Mouse (Mus musculus) cerebellum, adult 2 months (tissue): Measurements from ENCODE around the gene Creb3. TPM values are rescaled to one million over a fixed set of nuclear protein-coding genes. Genes with fewer than 3 reads are reported as not detected.

Experiments
- DNase-seq, 2 experiments: peaks; one replicate each; pipeline ENCODE4 v3.0.0; 2021
- H3K27ac ChIP-seq: fragments of 200-500 bp; 2 replicates; pipeline ENCODE4 v1.5.1; 2012; ENCODE audit warnings: low read length, control low read depth, inconsistent platforms; ENCODE audit not compliant: insufficient read depth
- H3K27me3 ChIP-seq: fragments of 200-500 bp; 2 replicates; pipeline ENCODE4 v1.6.1; 2012; ENCODE audit warnings: inconsistent platforms, mild to moderate bottlenecking, low read length, moderate library complexity; ENCODE audit not compliant: control insufficient read depth, insufficient read depth
- H3K4me1 ChIP-seq: fragments of 200-500 bp; 2 replicates; pipeline ENCODE4 v1.6.1; 2011; ENCODE audit warnings: low read length; ENCODE audit not compliant: control insufficient read depth, insufficient read depth
- H3K4me3 ChIP-seq: fragments of 200-500 bp; replicated peaks from 2 replicates; pipeline ENCODE3; 2011; ENCODE audit warnings: mild to moderate bottlenecking, low read depth, low read length, control low read depth; ENCODE audit not compliant: insufficient read depth
- CTCF ChIP-seq: fragments of 200-500 bp; IDR thresholded peaks from 2 replicates; pipeline ENCODE4 v1.5.1; 2011; ENCODE audit warnings: low read depth, mild to moderate bottlenecking, control low read depth, low read length, moderate library complexity, borderline replicate concordance; ENCODE audit not compliant: insufficient read depth
- POLR2A ChIP-seq: fragments of 200-500 bp; IDR thresholded peaks from 2 replicates; pipeline ENCODE4 v1.6.1; 2011; ENCODE audit warnings: low read length, control low read depth, borderline replicate concordance; ENCODE audit not compliant: insufficient read depth
- WGBS: fragments of 180-500 bp; shearing (Covaris S2); methylation state at CpG from one replicate; pipeline ENCODE4 v1.1.7; 2018; 5-methylcytosine and 5-hydroxymethylcytosine counted together
- polyA plus RNA-seq: library from polyadenylated mRNA; depleted of rRNA; stranded (reverse); fragments of >200 nt; gene quantifications from 2 replicates; pipeline ENCODE4 v1.2.3, GENCODE M21; 2012

The Creb3 gene
- polyA plus RNA-seq, 1 experiment, result 71.2 TPM

DNA sequence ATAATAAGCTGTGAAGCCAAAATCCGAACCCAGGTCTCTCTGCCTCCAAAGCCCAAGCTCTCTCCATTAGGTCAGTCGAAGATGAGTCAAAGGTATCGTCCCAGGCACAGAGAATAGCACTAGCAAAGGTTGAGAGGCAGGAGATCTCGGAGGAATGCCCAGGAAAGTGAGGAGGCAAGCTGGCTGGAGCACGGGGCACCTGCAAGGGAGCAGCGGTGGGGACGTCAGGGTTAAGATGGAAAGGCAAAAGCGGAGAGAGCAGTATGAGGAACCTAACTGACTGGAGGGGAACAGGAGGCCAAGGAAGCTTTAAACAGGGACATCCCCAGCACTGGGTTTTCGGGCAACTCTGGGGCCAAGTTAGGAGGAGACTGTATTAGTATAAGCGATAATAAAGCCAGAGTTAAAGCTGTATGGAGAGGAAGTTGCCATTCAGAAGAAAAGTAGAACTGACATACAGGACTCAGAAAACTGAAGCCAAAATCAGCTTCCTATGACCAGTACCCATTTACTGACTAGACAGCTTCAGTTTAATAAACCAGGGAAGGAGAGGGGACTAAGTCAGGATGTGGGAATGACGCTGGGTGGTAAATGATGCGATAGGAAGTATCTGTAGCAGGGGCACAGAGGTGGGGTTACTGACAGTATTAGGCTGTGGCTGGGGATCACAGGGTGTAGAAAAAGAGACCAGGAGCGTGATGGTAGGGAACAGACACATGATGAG lies 2.5 kb upstream of the Creb3 start:
- no peak overlapping the region for H3K4me3 ChIP-seq
- TF ChIP-seq CTCF, result no peak
- no peak for DNase-seq
- H3K27me3 ChIP-seq, result no peaks in the 10 kb centered on the region
- no peak overlapping the region for H3K27ac ChIP-seq
- WGBS, result 84% methylated on average over 13 of the region's 13 CpGs
- peaks cover 19% of the 10 kb centered on the region; the same call in 1 of the 2 replicates for H3K4me1 ChIP-seq

DNA sequence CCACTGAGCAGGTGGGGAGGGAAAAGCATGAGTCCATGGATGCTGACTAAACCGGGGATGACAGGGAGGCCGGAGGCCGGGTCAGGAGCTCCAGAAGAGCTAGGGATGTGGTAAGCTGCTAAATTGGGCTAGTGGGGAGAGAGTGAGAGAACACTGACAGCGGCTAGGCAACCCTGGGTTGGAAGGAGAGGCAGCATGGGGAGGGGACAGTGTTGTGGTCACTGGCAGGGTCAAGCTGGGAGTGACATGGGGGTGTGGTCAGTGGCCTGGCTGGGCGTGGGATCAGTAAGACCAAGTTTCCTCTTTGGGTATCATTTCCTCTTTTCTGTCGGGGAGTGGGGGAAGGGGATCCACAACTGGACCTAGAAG lies 1.9 kb upstream of the Creb3 start:
- Histone ChIP-seq H3K4me3 (no peak overlapping the region), H3K4me1 (peaks cover 19% of the 10 kb centered on the region; the same call in 1 of the 2 replicates), H3K27me3 (no peaks in the 10 kb centered on the region), H3K27ac (no peak overlapping the region)
- TF ChIP-seq CTCF, result no peak
- TF ChIP-seq POLR2A, result no peak
- no peak for DNase-seq
- 61% methylated on average over 6 of the region's 6 CpGs for WGBS

DNA sequence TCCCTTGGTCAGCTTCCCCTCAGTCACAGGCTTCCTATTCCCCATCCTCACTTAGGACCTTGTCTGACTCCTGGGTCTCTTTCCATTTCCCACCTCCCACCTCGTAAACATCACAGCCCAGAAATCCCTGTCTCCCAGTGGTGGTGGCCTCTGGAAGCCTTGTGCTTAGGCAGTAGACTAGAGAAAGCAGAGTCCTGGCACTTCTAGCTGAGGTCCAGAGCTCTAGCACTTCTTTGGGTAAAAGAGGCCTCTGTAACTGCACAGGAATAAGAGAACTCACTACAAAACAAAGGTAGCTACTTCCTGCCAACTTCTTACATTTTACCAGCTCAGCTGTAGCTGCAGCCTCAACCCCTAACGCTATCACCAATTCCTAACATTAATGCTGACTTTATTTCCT lies 1.2 kb upstream of the Creb3 start:
- H3K27me3 ChIP-seq, result no peaks in the 10 kb centered on the region
- DNase-seq, result no peak
- peak overlapping the region; percentile 37 for H3K4me3 ChIP-seq
- 33% methylated on average over 2 of the region's 2 CpGs for WGBS
- TF ChIP-seq CTCF, result no peak
- TF ChIP-seq POLR2A, result no peak
- H3K4me1 ChIP-seq, result peaks cover 19% of the 10 kb centered on the region
- no peak overlapping the region for H3K27ac ChIP-seq

DNA sequence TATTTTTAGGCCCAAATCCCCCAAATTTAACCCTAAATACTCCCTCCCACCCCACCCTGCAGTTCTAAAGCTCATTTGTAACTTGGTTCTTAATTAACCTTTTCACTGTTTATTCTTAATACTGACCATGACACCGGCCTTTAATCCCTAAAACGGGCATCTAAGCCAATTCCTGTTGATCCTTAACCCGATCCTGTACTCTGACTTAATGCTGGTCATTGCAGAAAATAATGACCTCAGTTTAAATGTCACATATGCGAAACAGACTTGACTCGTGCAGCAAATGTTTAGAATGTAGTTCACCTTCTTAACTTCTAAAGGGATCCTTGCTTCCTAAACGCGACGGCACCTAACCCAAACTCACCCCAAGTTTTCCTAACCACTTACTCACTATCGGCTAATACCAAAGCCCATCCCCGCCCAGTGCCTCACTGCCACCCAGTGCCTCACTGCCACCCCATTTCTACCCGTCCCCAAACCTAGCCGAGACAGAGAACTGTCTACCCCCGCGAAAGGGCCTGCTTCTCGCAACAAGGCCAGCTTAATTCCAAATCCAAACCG lies 616 bp upstream of the Creb3 start:
- Histone ChIP-seq H3K4me1 (peaks cover 19% of the 10 kb centered on the region), H3K4me3 (peak overlapping the region; percentile 86), H3K27ac (peak overlapping the region; percentile 77), H3K27me3 (no peaks in the 10 kb centered on the region)
- no peak for DNase-seq
- no peak for TF ChIP-seq CTCF
- TF ChIP-seq POLR2A, result no peak
- 2% methylated on average over 16 of the region's 16 CpGs for WGBS

DNA sequence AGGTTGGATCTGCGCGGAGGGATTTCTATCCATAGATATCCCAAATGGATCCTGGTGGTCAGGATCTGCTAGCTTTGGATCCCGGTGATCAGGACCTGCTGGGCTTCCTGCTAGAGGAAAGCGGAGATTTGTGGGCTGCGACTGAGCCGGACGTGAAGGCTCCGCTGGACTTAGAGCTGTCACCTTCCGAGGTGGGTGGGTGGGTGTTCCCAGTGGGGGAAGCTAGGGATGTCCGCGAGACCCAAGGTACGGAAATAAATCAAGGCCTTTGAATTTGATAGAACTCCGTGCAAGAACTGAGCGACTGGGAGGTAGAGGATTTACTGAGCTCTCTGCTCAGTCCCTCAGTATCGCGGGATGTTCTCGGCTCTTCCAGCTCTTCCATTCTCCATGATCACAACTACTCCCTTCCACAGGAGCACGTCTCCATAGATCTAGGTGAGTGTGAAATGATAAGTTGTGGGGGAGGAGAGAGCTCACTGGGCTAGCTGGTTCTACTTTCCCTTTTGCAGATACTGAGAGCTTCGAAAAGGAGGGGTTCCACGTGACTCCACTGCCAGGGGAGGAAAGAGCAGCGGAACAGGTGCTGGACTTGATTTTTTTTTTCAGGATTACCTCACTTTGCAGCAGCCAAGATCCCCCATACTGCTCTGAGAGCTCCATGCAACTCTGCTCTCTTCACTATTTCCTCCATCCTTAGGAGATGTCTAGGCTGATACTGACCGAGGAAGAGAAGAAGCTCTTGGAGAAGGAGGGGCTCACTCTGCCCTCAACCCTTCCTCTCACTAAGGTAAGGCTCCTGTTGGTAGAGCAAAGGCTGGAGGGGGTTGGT lies 853 bp downstream of the Creb3 start:
- WGBS, result 3% methylated on average over 22 of the region's 22 CpGs
- Histone ChIP-seq H3K4me3 (peak overlapping the region; percentile 86), H3K4me1 (peaks cover 19% of the 10 kb centered on the region), H3K27ac (peak overlapping the region; percentile 33; the same call in 1 of the 2 replicates), H3K27me3 (no peaks in the 10 kb centered on the region)
- TF ChIP-seq POLR2A (no peak), CTCF (no peak)
- DNase-seq, result no peak

DNA sequence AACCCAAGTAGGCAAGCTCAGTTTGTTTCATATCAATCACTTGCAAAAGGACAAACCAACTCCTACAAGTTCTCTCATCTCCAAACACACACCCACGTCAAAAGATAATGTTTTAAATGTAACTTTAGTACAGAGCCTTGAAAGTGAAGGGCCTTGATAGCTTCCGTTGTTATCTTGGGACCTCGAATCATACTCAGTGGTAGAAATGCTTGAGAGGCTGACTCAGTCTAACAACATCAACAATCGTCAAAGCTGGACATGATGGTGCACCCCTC lies 1.4 kb downstream of the Creb3 start:
- Histone ChIP-seq H3K4me1 (peaks cover 19% of the 10 kb centered on the region), H3K27ac (no peak overlapping the region), H3K27me3 (no peaks in the 10 kb centered on the region), H3K4me3 (peak overlapping the region; percentile 86)
- no peak for DNase-seq
- WGBS, result 81% methylated on average over 4 of the region's 4 CpGs
- TF ChIP-seq CTCF, result no peak
- no peak for TF ChIP-seq POLR2A

DNA sequence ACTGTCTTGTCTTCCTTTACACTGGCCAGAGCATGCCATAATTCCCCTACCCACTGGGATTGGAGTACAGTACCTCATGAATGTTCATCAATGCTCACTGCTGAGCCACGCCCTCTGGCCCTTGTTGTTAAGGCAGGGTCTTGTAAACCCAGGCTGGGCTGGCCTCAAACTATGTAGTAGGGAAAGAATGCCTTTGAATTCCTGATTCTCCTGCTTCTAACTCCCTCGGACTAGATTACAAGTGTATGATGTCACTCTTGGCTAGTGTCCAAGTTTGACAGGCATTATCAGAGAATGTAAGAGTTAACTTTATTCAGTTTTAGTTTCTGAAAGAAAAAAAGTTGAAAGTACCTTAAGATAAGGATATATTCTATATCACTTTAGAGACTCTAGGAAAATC lies 2.1 kb downstream of the Creb3 start:
- no peak for TF ChIP-seq CTCF
- no peak for TF ChIP-seq POLR2A
- H3K27ac ChIP-seq, result no peak overlapping the region
- 33% methylated on average over 2 of the region's 2 CpGs for WGBS
- no peak for DNase-seq
- peaks cover 25% of the 10 kb centered on the region for H3K4me1 ChIP-seq
- no peak overlapping the region for H3K4me3 ChIP-seq
- no peaks in the 10 kb centered on the region for H3K27me3 ChIP-seq

DNA sequence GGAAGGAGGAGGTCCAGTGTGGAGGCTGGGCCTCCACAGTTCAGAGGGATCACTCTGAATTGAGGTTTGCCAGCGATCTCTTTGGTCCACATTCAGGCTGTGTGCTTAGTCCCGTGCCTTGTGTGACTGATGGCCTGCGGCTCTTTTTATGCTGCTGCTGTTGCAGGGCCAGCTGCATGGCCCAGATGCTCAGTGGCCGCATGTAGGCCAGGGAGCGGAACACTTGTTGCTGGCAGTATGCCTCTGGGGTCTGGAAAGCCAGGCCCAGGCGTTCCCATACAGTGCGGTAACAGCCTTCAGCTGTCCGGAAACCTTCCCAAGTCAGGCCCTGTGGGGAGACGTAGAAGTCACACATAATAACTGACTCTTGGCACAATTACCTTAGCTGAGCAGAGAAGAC lies 5.0 kb downstream of the Creb3 start:
- Histone ChIP-seq H3K4me1 (peaks cover 24% of the 10 kb centered on the region), H3K27ac (no peak overlapping the region), H3K27me3 (no peaks in the 10 kb centered on the region), H3K4me3 (no peak overlapping the region)
- TF ChIP-seq POLR2A (no peak), CTCF (no peak)
- 85% methylated on average over 9 of the region's 9 CpGs for WGBS
- no peak for DNase-seq
